Mouse (Mus musculus) midbrain, embryonic 14.5 days (tissue): ENCODE measurements at regions not wholly inside any gene's neighbourhood (a gene's known extent, or its start where the extent isn't known, plus 50 kb on each side); places are given as distances from the start of the nearest gene placed in this dataset.

Experiments
- ATAC-seq: fragments of 200-750 bp; cut with Nextera tagmentation; 2 replicates; pipeline ENCODE4 v1.8.0; 2017; ENCODE audit warnings: moderate number of reproducible peaks, moderate library complexity; ENCODE audit not compliant: low FRiP score, low TSS enrichment
- DNase-seq: peaks from one replicate; pipeline ENCODE4 v3.0.0-alpha.2; 2015
- H3K27ac ChIP-seq: fragments of 300-500 bp; sonication (generic); replicated peaks from 2 replicates; pipeline ENCODE4 v1.5.1; 2014; ENCODE audit warnings: mild to moderate bottlenecking, low read depth, low read length, moderate library complexity
- H3K27me3 ChIP-seq: fragments of 300-500 bp; sonication (generic); 2 replicates; pipeline ENCODE4 v1.6.1; 2014; ENCODE audit warnings: low read length, control low read depth, mixed read lengths; ENCODE audit not compliant: control insufficient read depth, insufficient read depth
- H3K36me3 ChIP-seq: fragments of 300-500 bp; sonication (generic); 2 replicates; pipeline ENCODE4 v1.6.1; 2014; ENCODE audit warnings: low read length, control low read depth; ENCODE audit not compliant: control insufficient read depth, insufficient read depth
- H3K4me1 ChIP-seq: fragments of 300-500 bp; sonication (generic); 2 replicates; pipeline ENCODE4 v1.6.1; 2014; ENCODE audit warnings: mild to moderate bottlenecking, antibody characterized with exemption, low read length, control low read depth; ENCODE audit not compliant: control insufficient read depth, insufficient read depth
- H3K4me2 ChIP-seq: fragments of 300-500 bp; sonication (generic); 2 replicates; pipeline ENCODE4 v1.6.1; 2014; ENCODE audit warnings: mild to moderate bottlenecking, low read length, moderate library complexity
- H3K4me3 ChIP-seq: fragments of 300-500 bp; sonication (generic); replicated peaks from 2 replicates; pipeline ENCODE4 v1.5.1; 2014; ENCODE audit warnings: low read depth, low read length
- H3K9ac ChIP-seq: fragments of 300-500 bp; sonication (generic); replicated peaks from 2 replicates; pipeline ENCODE4 v1.6.1; 2014; ENCODE audit warnings: mild to moderate bottlenecking, low read length, moderate library complexity
- H3K9me3 ChIP-seq: fragments of 300-500 bp; sonication (generic); 2 replicates; pipeline ENCODE4 v1.6.1; 2016; ENCODE audit warnings: low read length, control low read depth, mixed read lengths; ENCODE audit not compliant: control insufficient read depth
- WGBS: fragments of 180-500 bp; shearing (Covaris S2); extraction: QIAGEN DNeasy Blood & Tissue Kit; methylation state at CpG from one replicate; pipeline ENCODE4 v1.1.7; 2014; 5-methylcytosine and 5-hydroxymethylcytosine counted together

- 0 out of 2 replicates have a peak, but pooled peaks cover 5% of the 10 kb centered on the region for H3K4me1 ChIP-seq
- DNase-seq: no peak
- H3K9ac ChIP-seq: no peak overlapping the region
- WGBS: 95% methylated on average over 2 of the region's 2 CpGs
- no peak overlapping the region for H3K4me3 ChIP-seq
- H3K27me3 ChIP-seq: no peaks in the 10 kb centered on the region
- H3K4me2 ChIP-seq: no peak overlapping the region
- H3K36me3 ChIP-seq: no peaks in the 10 kb centered on the region
- H3K9me3 ChIP-seq: no peaks in the 10 kb centered on the region
- H3K27ac ChIP-seq: no peak overlapping the region
- ATAC-seq: no peak
These were observed 143.4 kb upstream of the Gm10131 start for GRCm38 (mm10) chr8:34254978-34255377.

GRCm38 (mm10) chr8:34251934-34252333, 140.4 kb upstream of the Gm10131 start:
- H3K36me3 ChIP-seq: no peaks in the 10 kb centered on the region
- ATAC-seq (no peak), DNase-seq (no peak)
- WGBS: 91% methylated on average over 7 of the region's 7 CpGs
- H3K4me2 ChIP-seq: no peak overlapping the region
- 0 out of 2 replicates have a peak, but pooled peaks cover 5% of the 10 kb centered on the region for H3K4me1 ChIP-seq
- H3K9ac ChIP-seq: no peak overlapping the region
- no peaks in the 10 kb centered on the region for H3K9me3 ChIP-seq
- H3K4me3 ChIP-seq: no peak overlapping the region
- H3K27ac ChIP-seq: no peak overlapping the region
- H3K27me3 ChIP-seq: no peaks in the 10 kb centered on the region

- H3K9me3 ChIP-seq: no peaks in the 10 kb centered on the region
- H3K4me3 ChIP-seq: no peak overlapping the region
- whole genome bisulfite sequencing: 92% methylated on average over 6 of the region's 6 CpGs
- no peaks in the 10 kb centered on the region for H3K4me1 ChIP-seq
- H3K36me3 ChIP-seq: no peaks in the 10 kb centered on the region
- no peak overlapping the region for H3K27ac ChIP-seq
- H3K27me3 ChIP-seq: no peaks in the 10 kb centered on the region
- DNase-seq (no peak), ATAC-seq (no peak)
- no peak overlapping the region for H3K4me2 ChIP-seq
- H3K9ac ChIP-seq: no peak overlapping the region
These were observed 127.9 kb upstream of the Gm10131 start for GRCm38 (mm10) chr8:34239346-34239900.

GRCm38 (mm10) chr8:34233705-34234104, 122.2 kb upstream of the Gm10131 start:
- 81% methylated on average over 4 of the region's 4 CpGs for WGBS
- Histone ChIP-seq H3K4me3 (no peak overlapping the region), H3K9me3 (no peaks in the 10 kb centered on the region), H3K4me1 (no peaks in the 10 kb centered on the region), H3K4me2 (no peak overlapping the region), H3K36me3 (no peaks in the 10 kb centered on the region), H3K27ac (no peak overlapping the region), H3K27me3 (no peaks in the 10 kb centered on the region), H3K9ac (no peak overlapping the region)
- DNase-seq (no peak), ATAC-seq (no peak)

- ATAC-seq (no peak), DNase-seq (no peak)
- no peaks in the 10 kb centered on the region for H3K4me1 ChIP-seq
- no peaks in the 10 kb centered on the region for H3K27me3 ChIP-seq
- H3K9ac ChIP-seq: no peak overlapping the region
- no peak overlapping the region for H3K4me2 ChIP-seq
- no peaks in the 10 kb centered on the region for H3K36me3 ChIP-seq
- no peak overlapping the region for H3K4me3 ChIP-seq
- 85% methylated on average over 3 of the region's 3 CpGs for WGBS
- no peak overlapping the region for H3K27ac ChIP-seq
- H3K9me3 ChIP-seq: no peaks in the 10 kb centered on the region
These were observed 117.9 kb upstream of the Gm10131 start for GRCm38 (mm10) chr8:34229477-34229876.

- Histone ChIP-seq H3K36me3 (no peaks in the 10 kb centered on the region), H3K4me3 (no peak overlapping the region), H3K27ac (no peak overlapping the region), H3K4me1 (no peaks in the 10 kb centered on the region), H3K9ac (no peak overlapping the region), H3K27me3 (no peaks in the 10 kb centered on the region), H3K9me3 (no peaks in the 10 kb centered on the region), H3K4me2 (no peak overlapping the region)
- ATAC-seq (no peak), DNase-seq (no peak)
- 75% methylated on average over 17 of the region's 17 CpGs for WGBS
These were observed 113.7 kb upstream of the Gm10131 start for GRCm38 (mm10) chr8:34225011-34225890.

- Histone ChIP-seq H3K4me3 (no peak overlapping the region), H3K36me3 (no peaks in the 10 kb centered on the region), H3K9ac (no peak overlapping the region), H3K4me2 (no peak overlapping the region), H3K4me1 (no peaks in the 10 kb centered on the region), H3K9me3 (no peaks in the 10 kb centered on the region), H3K27me3 (no peaks in the 10 kb centered on the region), H3K27ac (no peak overlapping the region)
- no peak for ATAC-seq
- WGBS: 76% methylated on average over 6 of the region's 6 CpGs
- DNase-seq: no peak
These were observed 110.7 kb upstream of the Gm10131 start for GRCm38 (mm10) chr8:34222187-34222586.
